Mouse (Mus musculus) CH12.LX (cell line): ENCODE data around the gene 4930556J24Rik.

Experiments used
- CTCF ChIP-seq, 2 experiments: IDR thresholded peaks in 1 of 2; conservative IDR thresholded peaks in 1 of 2; 2 replicates each; pipeline ENCODE4 v1.5.1; 2011 to 2012; ENCODE audit warnings: low read depth in 2 of 2, low read length in 2 of 2, improper control_type of control experiment in 1 of 2, inconsistent platforms in 1 of 2, mild to moderate bottlenecking in 1 of 2, moderate library complexity in 1 of 2
- EP300 ChIP-seq: IDR thresholded peaks from 2 replicates; pipeline ENCODE4 v1.6.1; 2011; ENCODE audit warnings: low read length, improper control_type of control experiment
- MXI1 ChIP-seq: IDR thresholded peaks from 2 replicates; pipeline ENCODE4 v1.6.1; 2011; ENCODE audit warnings: mild to moderate bottlenecking, low read depth, low read length, improper control_type of control experiment
- POLR2A ChIP-seq: IDR thresholded peaks from 2 replicates; pipeline ENCODE4 v1.6.1; 2011; ENCODE audit warnings: low read depth, mild to moderate bottlenecking, improper control_type of control experiment, low read length
- UBTF ChIP-seq: IDR thresholded peaks from 2 replicates; pipeline ENCODE4 v1.6.1; 2012; ENCODE audit warnings: low read depth, mild to moderate bottlenecking, inconsistent platforms, low read length, improper control_type of control experiment, moderate library complexity
- USF1 ChIP-seq: IDR thresholded peaks from 2 replicates; pipeline ENCODE4 v1.6.1; 2014; ENCODE audit warnings: low read depth, mild to moderate bottlenecking, inconsistent platforms, low read length, improper control_type of control experiment
- ZC3H11A ChIP-seq: IDR thresholded peaks from 2 replicates; pipeline ENCODE4 v1.6.1; 2012; ENCODE audit warnings: low read depth, mild to moderate bottlenecking, inconsistent platforms, low read length, improper control_type of control experiment

DNA sequence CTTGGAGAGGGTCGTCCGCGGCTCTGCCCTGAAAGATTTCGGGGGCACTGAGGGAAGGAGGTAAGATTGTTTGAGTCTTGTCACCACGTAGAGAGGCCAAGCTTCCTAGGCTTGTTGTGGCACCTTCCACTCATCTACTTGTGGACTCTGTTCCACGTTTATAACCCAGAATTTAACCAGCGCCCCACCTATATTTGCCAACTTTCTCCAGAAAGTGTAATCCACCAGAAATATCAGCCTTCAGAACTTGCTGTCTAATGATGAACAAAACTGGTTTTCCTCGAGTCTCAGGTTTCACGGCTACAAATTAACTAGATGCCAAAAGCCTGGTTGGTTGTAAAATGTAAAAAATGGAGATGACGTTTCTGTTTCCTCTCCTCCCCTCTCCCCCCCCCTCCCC, 81.1 kb downstream of the 4930556J24Rik start:
- TF ChIP-seq MXI1 (no peak), CTCF (conservative IDR thresholded peaks at IDR 0.05 in 1 of 2, IDR thresholded peaks at IDR 0.05 in 1 of 2; ENCODE audit: low read depth in 2 of 2, low read length in 2 of 2) (no peak), EP300 (no peak), USF1 (no peak), ZC3H11A (no peak), UBTF (no peak), POLR2A (no peak)
